Mouse (Mus musculus): ENCODE data around the gene Trim3.
A peak's percentile ranks its signal among the peaks of the same experiment; 100 is the strongest.

Gene Trim3

GRCm38 (mm10) chr7:105633127-105633800 lies at the start of gene Trim3:
Trim3 (minus strand) TSS chr7:105633571.
- peak; percentile 59 for DNase-seq (ENCODE audit: low read depth)

- peak; percentile 68 for DNase-seq (ENCODE audit: low read depth)
Observed at GRCm38 (mm10) chr7:105650639-105651435, 17.5 kb upstream of the Trim3 start, which contains the start of gene Dnhd1. Dnhd1 (plus strand) TSS chr7:105650827.

- DNase-seq (ENCODE audit: low read depth) = no peak
Observed at GRCm38 (mm10) chr7:105641936-105642335, 8.6 kb upstream of the Trim3 start.

- DNase-seq (ENCODE audit: low read depth) = no peak
Observed at GRCm38 (mm10) chr7:105640894-105641255, 7.5 kb upstream of the Trim3 start.

- DNase-seq (ENCODE audit: low read depth) = peak; percentile 95
Observed at GRCm38 (mm10) chr7:105640233-105640893, 7.0 kb upstream of the Trim3 start, which contains the start of the genes Arfip2 and Gm45799. Arfip2 (minus strand) TSS chr7:105640416. Gm45799 (plus strand) TSS chr7:105640552.

GRCm38 (mm10) chr7:105639756-105640155 lies 6.4 kb upstream of the Trim3 start, which contains the start of gene Timm10b:
Timm10b (plus strand) TSS chr7:105640056.
- DNase-seq (ENCODE audit: low read depth) = no peak

GRCm38 (mm10) chr7:105639304-105639703 lies 5.9 kb upstream of the Trim3 start:
- no peak for DNase-seq (ENCODE audit: low read depth)

GRCm38 (mm10) chr7:105638776-105639175 lies 5.4 kb upstream of the Trim3 start:
- no peak for DNase-seq (ENCODE audit: low read depth)

GRCm38 (mm10) chr7:105635726-105636125 lies 2.4 kb upstream of the Trim3 start:
- DNase-seq (ENCODE audit: low read depth) = no peak

- no peak for DNase-seq (ENCODE audit: low read depth)
Observed at GRCm38 (mm10) chr7:105634272-105634920, 1.0 kb upstream of the Trim3 start.

GRCm38 (mm10) chr7:105633801-105634135 lies 397 bp upstream of the Trim3 start:
- DNase-seq (ENCODE audit: low read depth) = no peak

- no peak for DNase-seq (ENCODE audit: low read depth)
Observed at GRCm38 (mm10) chr7:105632551-105632972, 809 bp downstream of the Trim3 start.

GRCm38 (mm10) chr7:105628633-105629032 lies 4.7 kb downstream of the Trim3 start:
- DNase-seq (ENCODE audit: low read depth) = no peak

- DNase-seq (ENCODE audit: low read depth) = no peak
Observed at GRCm38 (mm10) chr7:105625397-105625796, 8.0 kb downstream of the Trim3 start.

GRCm38 (mm10) chr7:105621646-105622292 lies 11.6 kb downstream of the Trim3 start:
- no peak for DNase-seq (ENCODE audit: low read depth)

GRCm38 (mm10) chr7:105621053-105621452 lies 12.3 kb downstream of the Trim3 start:
- DNase-seq (ENCODE audit: low read depth) = no peak

- no peak for DNase-seq (ENCODE audit: low read depth)
Observed at GRCm38 (mm10) chr7:105619701-105620100, 13.7 kb downstream of the Trim3 start.

- DNase-seq (ENCODE audit: low read depth) = no peak
Observed at GRCm38 (mm10) chr7:105617810-105618209, 15.6 kb downstream of the Trim3 start.

- no peak for DNase-seq (ENCODE audit: low read depth)
Observed at GRCm38 (mm10) chr7:105616561-105616960, 16.8 kb downstream of the Trim3 start.

- DNase-seq (ENCODE audit: low read depth) = no peak
Observed at GRCm38 (mm10) chr7:105615720-105616119, 17.7 kb downstream of the Trim3 start.

- DNase-seq (ENCODE audit: low read depth) = no peak
Observed at GRCm38 (mm10) chr7:105614400-105614799, 19.0 kb downstream of the Trim3 start.

- no peak for DNase-seq (ENCODE audit: low read depth)
Observed at GRCm38 (mm10) chr7:105611767-105612166, 21.6 kb downstream of the Trim3 start.

All from c-Kit-positive CD71-positive TER-119-negative erythroid progenitor cells, embryonic 14.5 days (primary cell).